Mouse (Mus musculus) limb, embryonic 15.5 days (tissue): ENCODE results near the gene Opcml. TPM values are rescaled to one million over a fixed set of nuclear protein-coding genes. Genes with fewer than 3 reads are reported as not detected.
A peak's percentile ranks its signal among the peaks of the same experiment; 100 is the strongest.

Source experiments
- ATAC-seq: fragments of 200-750 bp; cut with Nextera tagmentation; 2 replicates; pipeline ENCODE4 v1.8.0; 2017; ENCODE audit warnings: low read depth, moderate TSS enrichment; ENCODE audit not compliant: insufficient number of reproducible peaks, low FRiP score, low TSS enrichment
- H3K27ac ChIP-seq: fragments of 300-500 bp; sonication (generic); 2 replicates; pipeline ENCODE4 v1.5.1; 2015; ENCODE audit warnings: moderate library complexity, mild to moderate bottlenecking, inconsistent platforms
- H3K27me3 ChIP-seq: fragments of 300-500 bp; sonication (generic); 2 replicates; pipeline ENCODE4 v1.6.1; 2015; ENCODE audit warnings: inconsistent platforms
- H3K36me3 ChIP-seq: fragments of 300-500 bp; sonication (generic); 2 replicates; pipeline ENCODE4 v1.6.1; 2015; ENCODE audit warnings: inconsistent platforms
- H3K4me1 ChIP-seq: fragments of 300-500 bp; sonication (generic); 2 replicates; pipeline ENCODE4 v1.6.1; 2015; ENCODE audit warnings: inconsistent platforms
- H3K4me2 ChIP-seq: fragments of 300-500 bp; sonication (generic); 2 replicates; pipeline ENCODE4 v1.6.1; 2015; ENCODE audit warnings: mild to moderate bottlenecking, inconsistent platforms
- H3K4me3 ChIP-seq: fragments of 300-500 bp; sonication (generic); 2 replicates; pipeline ENCODE4 v1.5.1; 2015; ENCODE audit warnings: mild to moderate bottlenecking, inconsistent platforms
- H3K9ac ChIP-seq: fragments of 300-500 bp; sonication (generic); 2 replicates; pipeline ENCODE4 v1.6.1; 2015; ENCODE audit warnings: inconsistent platforms
- H3K9me3 ChIP-seq: fragments of 300-500 bp; sonication (generic); 2 replicates; pipeline ENCODE4 v1.6.1; 2016; ENCODE audit warnings: inconsistent platforms
- WGBS: fragments of 180-500 bp; shearing (Covaris S2); methylation state at CpG from one replicate; pipeline ENCODE4 v1.1.7; 2015; 5-methylcytosine and 5-hydroxymethylcytosine counted together
- polyA plus RNA-seq: library from polyadenylated mRNA; unstranded; fragments of >200 nt; fragmentation: Nextera tagmentation; extraction: Ambion mirVana; gene quantifications from 2 replicates; pipeline ENCODE4 v1.2.1, GENCODE M21; 2015

Gene Opcml
- polyA plus RNA-seq, 1 experiment from 2014 or later: 4.9 TPM

- Histone ChIP-seq H3K27me3 (no peaks in the 10 kb centered on the region), H3K27ac (no peak overlapping the region), H3K4me1 (no peaks in the 10 kb centered on the region), H3K4me2 (no peak overlapping the region), H3K9me3 (no peaks in the 10 kb centered on the region), H3K36me3 (no peaks in the 10 kb centered on the region), H3K4me3 (no peak overlapping the region), H3K9ac (no peak overlapping the region)
- 65% methylated on average over 3 of the region's 3 CpGs for WGBS
- ATAC-seq: no peak
Observed at GRCm38 (mm10) chr9:27871624-27872023, 81.0 kb downstream of the Opcml start.

GRCm38 (mm10) chr9:27889636-27890035 lies 99.1 kb downstream of the Opcml start:
- Histone ChIP-seq H3K27me3 (no peaks in the 10 kb centered on the region), H3K4me3 (no peak overlapping the region), H3K9ac (no peak overlapping the region), H3K36me3 (no peaks in the 10 kb centered on the region), H3K9me3 (no peaks in the 10 kb centered on the region), H3K27ac (no peak overlapping the region), H3K4me1 (no peaks in the 10 kb centered on the region), H3K4me2 (no peak overlapping the region)
- 84% methylated on average over 5 of the region's 5 CpGs for WGBS
- no peak for ATAC-seq

- no peaks in the 10 kb centered on the region for H3K9me3 ChIP-seq
- no peak overlapping the region for H3K27ac ChIP-seq
- H3K36me3 ChIP-seq: no peaks in the 10 kb centered on the region
- ATAC-seq: no peak
- WGBS: 61% methylated on average over 3 of the region's 3 CpGs
- no peaks in the 10 kb centered on the region for H3K27me3 ChIP-seq
- H3K4me3 ChIP-seq: no peak overlapping the region
- no peaks in the 10 kb centered on the region for H3K4me1 ChIP-seq
- no peak overlapping the region for H3K4me2 ChIP-seq
- no peak overlapping the region for H3K9ac ChIP-seq
Observed at GRCm38 (mm10) chr9:27917250-27917649, 126.7 kb downstream of the Opcml start.

- WGBS: 81% methylated on average over 1 of the region's 1 CpGs
- Histone ChIP-seq H3K4me3 (no peak overlapping the region), H3K36me3 (no peaks in the 10 kb centered on the region), H3K27ac (no peak overlapping the region), H3K4me1 (no peaks in the 10 kb centered on the region), H3K9me3 (no peaks in the 10 kb centered on the region), H3K27me3 (no peaks in the 10 kb centered on the region), H3K9ac (no peak overlapping the region), H3K4me2 (no peak overlapping the region)
- ATAC-seq: no peak
Observed at GRCm38 (mm10) chr9:27923495-27923894, 132.9 kb downstream of the Opcml start.

- H3K4me1 ChIP-seq: no peaks in the 10 kb centered on the region
- no peaks in the 10 kb centered on the region for H3K9me3 ChIP-seq
- no peak overlapping the region for H3K4me2 ChIP-seq
- no peaks in the 10 kb centered on the region for H3K27me3 ChIP-seq
- no peaks in the 10 kb centered on the region for H3K36me3 ChIP-seq
- H3K9ac ChIP-seq: no peak overlapping the region
- no peak overlapping the region for H3K4me3 ChIP-seq
- no peak for ATAC-seq
- no peak overlapping the region for H3K27ac ChIP-seq
- WGBS: 40% methylated on average over 4 of the region's 4 CpGs
Observed at GRCm38 (mm10) chr9:27923945-27924825, 133.6 kb downstream of the Opcml start.

GRCm38 (mm10) chr9:27925650-27926049 lies 135.1 kb downstream of the Opcml start:
- H3K27me3 ChIP-seq: no peaks in the 10 kb centered on the region
- no peak for ATAC-seq
- H3K27ac ChIP-seq: no peak overlapping the region
- H3K36me3 ChIP-seq: no peaks in the 10 kb centered on the region
- no peaks in the 10 kb centered on the region for H3K4me1 ChIP-seq
- no peaks in the 10 kb centered on the region for H3K9me3 ChIP-seq
- H3K4me2 ChIP-seq: no peak overlapping the region
- H3K4me3 ChIP-seq: no peak overlapping the region
- 69% methylated on average over 2 of the region's 2 CpGs for WGBS
- H3K9ac ChIP-seq: no peak overlapping the region

- Histone ChIP-seq H3K27ac (no peak overlapping the region), H3K4me2 (no peak overlapping the region), H3K9me3 (no peaks in the 10 kb centered on the region), H3K36me3 (no peaks in the 10 kb centered on the region), H3K27me3 (no peaks in the 10 kb centered on the region), H3K9ac (no peak overlapping the region), H3K4me3 (no peak overlapping the region), H3K4me1 (peaks cover 9% of the 10 kb centered on the region)
- peak; percentile 14; the same call in 1 of the 2 replicates for ATAC-seq
Observed at GRCm38 (mm10) chr9:27937253-27937652, 146.7 kb downstream of the Opcml start.

- Histone ChIP-seq H3K4me1 (peaks cover 9% of the 10 kb centered on the region), H3K4me3 (no peak overlapping the region), H3K36me3 (no peaks in the 10 kb centered on the region), H3K27ac (0 out of 2 replicates have a peak overlapping the region, but pooled peaks have one; percentile 7), H3K27me3 (no peaks in the 10 kb centered on the region), H3K9ac (no peak overlapping the region), H3K9me3 (no peaks in the 10 kb centered on the region), H3K4me2 (no peak overlapping the region)
- 22% methylated on average over 5 of the region's 5 CpGs for WGBS
- ATAC-seq: peak; percentile 75; the same call in 1 of the 2 replicates
Observed at GRCm38 (mm10) chr9:27937660-27938059, 147.1 kb downstream of the Opcml start.

GRCm38 (mm10) chr9:27945323-27946010 lies 154.9 kb downstream of the Opcml start:
- Histone ChIP-seq H3K4me3 (no peak overlapping the region), H3K36me3 (no peaks in the 10 kb centered on the region), H3K4me2 (no peak overlapping the region), H3K9ac (no peak overlapping the region), H3K9me3 (no peaks in the 10 kb centered on the region), H3K4me1 (no peaks in the 10 kb centered on the region), H3K27me3 (no peaks in the 10 kb centered on the region), H3K27ac (no peak overlapping the region)
- ATAC-seq: no peak
- 34% methylated on average over 11 of the region's 11 CpGs for WGBS

GRCm38 (mm10) chr9:27951110-27951509 lies 160.5 kb downstream of the Opcml start:
- no peaks in the 10 kb centered on the region for H3K4me1 ChIP-seq
- no peak overlapping the region for H3K9ac ChIP-seq
- H3K9me3 ChIP-seq: no peaks in the 10 kb centered on the region
- no peak overlapping the region for H3K4me3 ChIP-seq
- H3K27ac ChIP-seq: no peak overlapping the region
- no peaks in the 10 kb centered on the region for H3K27me3 ChIP-seq
- 66% methylated on average over 5 of the region's 5 CpGs for WGBS
- ATAC-seq: no peak
- no peak overlapping the region for H3K4me2 ChIP-seq
- H3K36me3 ChIP-seq: no peaks in the 10 kb centered on the region

- Histone ChIP-seq H3K4me3 (no peak overlapping the region), H3K27ac (no peak overlapping the region), H3K4me1 (peaks cover 3% of the 10 kb centered on the region; the same call in 1 of the 2 replicates), H3K36me3 (no peaks in the 10 kb centered on the region), H3K9me3 (no peaks in the 10 kb centered on the region), H3K9ac (no peak overlapping the region), H3K27me3 (no peaks in the 10 kb centered on the region), H3K4me2 (no peak overlapping the region)
- WGBS: 64% methylated on average over 3 of the region's 3 CpGs
- no peak for ATAC-seq
Observed at GRCm38 (mm10) chr9:27961682-27962081, 171.1 kb downstream of the Opcml start.

- Histone ChIP-seq H3K9ac (no peak overlapping the region), H3K4me1 (peaks cover 3% of the 10 kb centered on the region; the same call in 1 of the 2 replicates), H3K27ac (no peak overlapping the region), H3K27me3 (no peaks in the 10 kb centered on the region), H3K9me3 (no peaks in the 10 kb centered on the region), H3K36me3 (no peaks in the 10 kb centered on the region), H3K4me3 (no peak overlapping the region), H3K4me2 (no peak overlapping the region)
- ATAC-seq: no peak
- WGBS: 8% methylated on average over 2 of the region's 2 CpGs
Observed at GRCm38 (mm10) chr9:27963385-27963784, 172.8 kb downstream of the Opcml start.
